Mouse (Mus musculus) monocyte, adult 2 months (primary cell): ENCODE measurements at regions not wholly inside any gene's neighbourhood (a gene's known extent, or its start where the extent isn't known, plus 50 kb on each side); places are given as distances from the start of the nearest gene placed in this dataset.

Experiments
- DNase-seq, 2 experiments: peaks; one replicate each; pipeline ENCODE4 v3.0.0; 2022; ENCODE audit warnings: low spot score in 2 of 2, low read depth in 1 of 2

GRCm38 (mm10) chr6:144880098-144880497 lies 98.3 kb upstream of the Sox5 start:
- DNase-seq: no peak

GRCm38 (mm10) chr6:144876758-144877157 lies 95.0 kb upstream of the Sox5 start:
- no peak for DNase-seq

DNA sequence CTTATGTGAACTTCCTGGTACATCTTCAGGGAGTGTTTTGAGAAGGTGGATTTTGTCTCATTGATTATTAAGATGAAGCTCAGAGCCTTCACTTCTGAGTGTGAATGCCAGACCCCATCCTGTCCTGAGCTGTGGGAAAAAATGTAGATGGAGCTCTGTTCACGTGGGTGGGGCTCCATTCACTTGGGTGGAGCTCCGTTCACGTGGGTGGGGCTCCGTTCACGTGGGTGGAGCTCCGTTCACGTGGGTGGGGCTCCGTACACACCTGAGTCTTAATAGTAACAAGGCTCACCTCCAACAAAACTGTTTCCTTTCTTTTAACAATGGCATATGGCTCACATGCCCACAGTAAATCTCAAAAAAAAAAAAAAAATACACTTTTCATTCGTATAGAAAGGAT lies 94.1 kb upstream of the Sox5 start:
- DNase-seq: no peak

- DNase-seq: no peak
Observed at GRCm38 (mm10) chr6:144874251-144874650, 92.5 kb upstream of the Sox5 start.

GRCm38 (mm10) chr6:144870949-144871348 lies 89.2 kb upstream of the Sox5 start:
- DNase-seq: no peak

DNA sequence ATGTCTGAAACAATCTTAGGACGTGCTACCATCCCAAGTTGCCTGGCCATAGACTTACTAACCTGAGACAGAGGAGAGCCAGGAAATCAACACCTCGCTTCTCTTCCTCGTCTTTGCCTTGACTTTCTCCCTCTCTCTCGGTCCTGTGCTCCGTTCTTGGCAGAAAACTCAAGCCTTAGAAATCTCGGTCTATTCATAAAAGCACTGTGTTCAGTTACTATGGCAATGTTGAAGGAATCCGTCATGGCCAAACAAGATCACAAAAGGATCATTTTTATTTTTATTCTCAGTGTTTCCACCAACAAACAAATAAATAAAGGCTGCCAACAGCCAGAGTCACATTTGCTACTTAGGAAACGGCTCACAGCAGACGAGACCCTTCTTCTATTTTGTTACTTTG lies 85.6 kb upstream of the Sox5 start:
- no peak for DNase-seq

- no peak for DNase-seq
Observed at GRCm38 (mm10) chr6:144864026-144864425, 82.2 kb upstream of the Sox5 start.

DNA sequence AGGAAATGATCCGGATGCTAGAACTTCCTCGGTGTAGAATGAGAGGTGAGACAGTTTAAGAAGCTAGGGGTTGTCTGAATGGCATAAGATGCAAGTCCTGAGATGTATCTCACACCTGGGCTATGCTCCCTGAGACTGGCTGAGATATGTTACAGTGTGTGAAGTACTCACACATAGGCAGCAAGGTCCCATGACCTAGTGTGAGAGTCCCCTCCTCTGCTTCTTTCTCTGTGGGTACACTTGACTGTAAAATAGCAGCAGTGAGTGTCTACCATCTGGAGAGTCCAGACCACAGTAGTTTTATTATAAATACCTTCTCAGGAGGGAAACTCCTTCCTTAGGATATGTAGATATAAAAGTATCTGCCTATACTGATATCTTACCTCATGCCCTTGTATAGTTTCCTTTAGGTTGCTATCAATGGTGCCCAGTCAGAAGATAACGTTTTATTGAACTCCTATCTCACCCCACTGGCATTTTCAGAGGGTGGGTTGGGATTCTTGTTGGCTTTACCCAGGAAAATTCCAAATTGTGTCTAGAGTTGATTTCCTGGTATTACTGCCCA lies 81.7 kb upstream of the Sox5 start:
- DNase-seq: no peak

DNA sequence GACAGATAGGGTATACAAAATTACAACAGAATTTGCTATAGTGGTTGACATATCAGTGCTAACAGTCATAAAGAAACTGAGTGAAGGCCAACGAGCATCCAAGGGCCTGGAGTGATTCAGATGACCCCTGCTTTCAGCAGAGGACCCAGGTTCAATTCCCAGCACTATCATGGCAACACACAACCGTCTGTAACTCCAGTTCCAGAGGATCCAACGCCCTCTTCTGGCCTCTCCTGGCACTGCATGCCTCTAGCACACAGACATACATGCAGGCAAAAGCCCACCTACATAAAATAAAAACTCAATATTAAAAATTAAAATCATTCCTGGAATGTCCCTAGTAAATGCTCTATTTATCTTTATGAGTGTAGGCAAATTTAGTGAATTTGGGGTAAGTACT lies 59.7 kb upstream of the Sox5 start:
- DNase-seq: no peak

GRCm38 (mm10) chr6:144839383-144839782 lies 57.6 kb upstream of the Sox5 start:
- DNase-seq: no peak

- no peak for DNase-seq
Observed at GRCm38 (mm10) chr6:144834323-144835183, 52.8 kb upstream of the Sox5 start.
